Mouse (Mus musculus) liver, adult (tissue): ENCODE results near the gene Srp54a.
"Not testable (repeated sequence)": the region's sequence is repeated elsewhere in the genome, so short reads cannot be mapped to it uniquely, and the experiment has no call there.

ENCODE experiments used
- GATA4 ChIP-seq: IDR thresholded peaks from 2 replicates; pipeline ENCODE4 v1.6.1; 2014; ENCODE audit warnings: mild to moderate bottlenecking, low read length; ENCODE audit not compliant: insufficient replicate concordance

The Srp54a gene

GRCm38 (mm10) chr12:55079726-55080600, at the start of gene Srp54a, which contains the start of gene 2700097O09Rik:
Srp54a (plus strand) TSS chr12:55080262.
2700097O09Rik (minus strand) TSS chr12:55080110.
- TF ChIP-seq GATA4: not testable (repeated sequence)

GRCm38 (mm10) chr12:55041011-55041410, 39.1 kb upstream of the Srp54a start:
- no peak for TF ChIP-seq GATA4

GRCm38 (mm10) chr12:55049731-55050353, 30.2 kb upstream of the Srp54a start:
- no peak for TF ChIP-seq GATA4

- TF ChIP-seq GATA4: no peak
Observed at GRCm38 (mm10) chr12:55051210-55052173, 28.6 kb upstream of the Srp54a start.

- TF ChIP-seq GATA4: no peak
Observed at GRCm38 (mm10) chr12:55053267-55053666, 26.8 kb upstream of the Srp54a start.

- no peak for TF ChIP-seq GATA4
Observed at GRCm38 (mm10) chr12:55054551-55055241, 25.4 kb upstream of the Srp54a start.

- no peak for TF ChIP-seq GATA4
Observed at GRCm38 (mm10) chr12:55056703-55057102, 23.4 kb upstream of the Srp54a start.

- TF ChIP-seq GATA4: no peak
Observed at GRCm38 (mm10) chr12:55058865-55059615, 21.0 kb upstream of the Srp54a start.

- TF ChIP-seq GATA4: no peak
Observed at GRCm38 (mm10) chr12:55059812-55060211, 20.2 kb upstream of the Srp54a start.

- TF ChIP-seq GATA4: no peak
Observed at GRCm38 (mm10) chr12:55060212-55060898, 19.7 kb upstream of the Srp54a start.

- no peak for TF ChIP-seq GATA4
Observed at GRCm38 (mm10) chr12:55061006-55061405, 19.1 kb upstream of the Srp54a start.

- no peak for TF ChIP-seq GATA4
Observed at GRCm38 (mm10) chr12:55062141-55062540, 17.9 kb upstream of the Srp54a start.

GRCm38 (mm10) chr12:55072495-55072894, 7.6 kb upstream of the Srp54a start:
- no peak for TF ChIP-seq GATA4
